Mouse (Mus musculus) MN1 (cell line): ENCODE results near the gene Tgif1.

Experiments used
- DNase-seq: peaks from one replicate; pipeline ENCODE4 v3.0.0-alpha.2; 2016; ENCODE audit warnings: low spot score

Tgif1 gene

GRCm38 (mm10) chr17:70806600-70806999, 46.7 kb downstream of the Tgif1 start:
- no peak for DNase-seq

- no peak for DNase-seq
These were observed 47.5 kb downstream of the Tgif1 start for GRCm38 (mm10) chr17:70805866-70806265.

- no peak for DNase-seq
These were observed 51.3 kb downstream of the Tgif1 start for GRCm38 (mm10) chr17:70802022-70802421.

- no peak for DNase-seq
These were observed 54.1 kb downstream of the Tgif1 start for GRCm38 (mm10) chr17:70799266-70799665.

GRCm38 (mm10) chr17:70797773-70798045, 55.6 kb downstream of the Tgif1 start:
- DNase-seq, result no peak

- peak; percentile 72 for DNase-seq
These were observed 56.2 kb downstream of the Tgif1 start for GRCm38 (mm10) chr17:70796940-70797772.

GRCm38 (mm10) chr17:70795196-70795595, 58.1 kb downstream of the Tgif1 start:
- DNase-seq, result no peak

GRCm38 (mm10) chr17:70794722-70795121, 58.6 kb downstream of the Tgif1 start:
- peak; percentile 45 for DNase-seq

GRCm38 (mm10) chr17:70794291-70794690, 59.1 kb downstream of the Tgif1 start:
- peak; percentile 59 for DNase-seq
